Mouse (Mus musculus) c-Kit-positive CD71-positive TER-119-positive erythroid progenitor cells, embryonic 14.5 days (primary cell): Measurements from ENCODE around the gene Pus7l.

Experiments
- DNase-seq: peaks from one replicate; pipeline ENCODE4 v3.0.0-alpha.2; 2013; ENCODE audit warnings: low spot score

Pus7l gene

DNA sequence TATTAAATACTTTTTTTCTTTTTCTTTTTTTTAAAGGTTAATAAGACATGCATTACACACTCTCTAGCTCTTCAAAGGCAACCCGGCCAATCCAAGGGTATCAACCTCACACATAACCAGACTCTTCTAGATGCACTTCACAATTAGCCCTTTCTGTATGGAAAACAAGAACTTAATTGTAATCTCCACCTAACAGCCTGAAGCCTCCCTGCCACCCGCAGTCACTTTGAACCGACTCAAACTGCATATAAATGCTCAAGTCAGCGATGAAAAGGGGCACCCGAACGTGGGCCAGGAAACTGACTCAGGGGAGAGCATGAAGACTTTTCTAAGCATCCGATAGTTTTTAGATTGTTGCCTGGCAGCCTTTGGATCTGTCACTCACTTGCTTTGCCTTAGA is 66.1 kb downstream of the Pus7l start:
- DNase-seq, result no peak

GRCm38 (mm10) chr15:94475975-94476374 is 67.4 kb downstream of the Pus7l start:
- no peak for DNase-seq
